Mouse (Mus musculus): Measurements from ENCODE around the gene Gm43552.
A peak's percentile ranks its signal among the peaks of the same experiment; 100 is the strongest.

Gene Gm43552

DNA sequence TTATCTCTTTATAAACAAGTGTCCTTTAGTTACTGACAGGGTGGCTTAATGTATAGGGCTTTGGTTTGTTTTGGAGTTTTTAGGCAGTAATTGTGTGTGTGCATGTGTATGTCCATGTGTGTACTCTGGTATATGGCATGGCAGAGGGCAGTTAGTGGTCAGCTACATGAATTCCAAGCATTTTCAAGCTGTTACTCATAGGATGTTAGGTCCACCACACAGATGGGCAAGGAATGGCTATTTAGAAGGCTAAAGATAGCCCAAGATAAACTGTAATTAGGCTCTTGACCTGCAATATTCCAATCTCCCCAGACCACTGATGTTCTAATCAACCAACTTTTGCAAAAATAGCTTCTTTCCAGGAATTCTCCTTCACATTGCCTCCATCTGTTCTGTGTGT, 54.6 kb downstream of the Gm43552 start:
- DNase-seq (ENCODE audit: low spot score in 2 of 2): no peak

GRCm38 (mm10) chr5:65435806-65436561, 56.6 kb downstream of the Gm43552 start, which contains the start of gene Ugdh:
Ugdh (minus strand) TSS chr5:65435949.
- DNase-seq (ENCODE audit: low spot score in 2 of 2): peak; percentile 90 to 92

- DNase-seq (ENCODE audit: low spot score in 2 of 2): no peak
These were observed 57.2 kb downstream of the Gm43552 start for GRCm38 (mm10) chr5:65435363-65435805.

GRCm38 (mm10) chr5:65434471-65435362, 57.9 kb downstream of the Gm43552 start:
- DNase-seq (ENCODE audit: low spot score in 2 of 2): no peak

DNA sequence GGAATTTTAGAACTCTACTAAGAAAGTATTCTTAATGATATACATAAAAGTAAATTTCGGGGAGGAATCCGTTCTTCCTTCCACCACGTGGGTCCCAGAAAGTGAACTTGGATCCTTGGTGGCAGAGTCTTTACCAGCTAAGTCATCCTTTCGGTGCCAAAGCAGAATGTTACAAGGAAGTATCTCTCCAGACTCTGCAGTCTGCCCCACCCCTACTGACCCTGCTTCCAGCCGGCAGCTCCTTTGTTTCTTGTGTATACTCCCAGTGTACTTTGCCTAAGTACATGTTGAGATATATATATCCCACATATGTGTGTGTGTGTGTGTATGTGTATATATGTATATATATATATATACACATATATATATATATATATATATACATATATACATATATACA, 63.2 kb downstream of the Gm43552 start:
- no peak for DNase-seq (ENCODE audit: low spot score in 2 of 2)

DNA sequence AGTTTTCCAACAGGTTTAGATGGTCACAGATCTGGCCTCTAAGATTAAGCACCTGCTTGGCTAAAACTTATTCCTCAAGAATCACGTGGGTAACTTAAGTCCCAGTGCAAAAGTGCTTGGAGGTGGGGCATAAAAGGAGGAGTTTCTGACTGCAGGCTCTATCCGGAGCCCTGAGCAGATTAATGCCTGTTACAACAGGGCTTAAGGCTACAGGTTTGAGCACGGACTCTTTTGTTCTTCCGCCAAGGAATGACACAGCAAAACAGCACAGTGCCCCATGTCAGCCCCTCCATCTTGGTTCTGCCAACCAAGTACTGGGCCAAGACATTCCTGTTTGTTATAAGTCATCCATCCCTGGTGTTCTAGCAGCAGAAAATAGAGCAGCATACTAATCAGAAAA, 64.3 kb downstream of the Gm43552 start:
- no peak for DNase-seq (ENCODE audit: low spot score in 2 of 2)

DNA sequence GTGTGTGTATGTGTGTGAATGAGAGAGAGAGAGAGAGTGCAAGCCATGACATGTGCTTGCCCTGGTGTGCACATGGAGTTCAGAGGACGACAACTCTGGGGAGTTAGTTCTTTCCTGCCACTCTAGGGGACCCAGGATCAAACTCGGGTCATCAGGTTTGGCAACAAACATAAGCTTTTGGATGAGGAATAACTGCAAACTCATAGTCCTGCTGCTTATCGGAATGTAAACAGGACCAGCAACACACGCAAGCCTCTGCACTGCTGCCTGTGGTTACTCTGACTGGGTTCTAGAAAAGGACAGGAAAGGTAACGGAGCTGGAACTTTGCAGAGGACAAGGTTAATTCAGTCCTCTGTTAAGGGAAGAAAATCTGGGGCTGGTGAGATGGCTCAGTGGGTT, 67.4 kb downstream of the Gm43552 start:
- no peak for DNase-seq (ENCODE audit: low spot score in 2 of 2)

DNA sequence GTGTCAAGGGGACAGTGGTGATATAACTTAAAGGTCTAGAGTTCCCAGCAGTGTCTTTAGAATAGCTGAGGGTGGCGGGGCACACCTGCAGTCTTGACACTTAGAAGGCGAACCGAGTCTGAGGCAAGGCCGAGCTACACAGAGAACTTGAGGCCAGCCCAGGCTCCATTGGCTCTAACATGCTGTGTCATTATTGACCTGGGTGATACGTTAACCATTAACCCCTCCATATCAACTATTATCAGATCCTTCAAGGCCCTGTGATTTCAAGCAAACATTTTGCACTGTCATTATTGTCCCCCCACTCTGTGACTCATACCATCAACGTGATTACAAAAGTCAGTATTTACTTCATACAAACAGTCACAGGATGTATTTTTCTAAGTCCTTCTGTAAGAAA, 68.4 kb downstream of the Gm43552 start:
- DNase-seq (ENCODE audit: low spot score in 2 of 2): no peak

DNA sequence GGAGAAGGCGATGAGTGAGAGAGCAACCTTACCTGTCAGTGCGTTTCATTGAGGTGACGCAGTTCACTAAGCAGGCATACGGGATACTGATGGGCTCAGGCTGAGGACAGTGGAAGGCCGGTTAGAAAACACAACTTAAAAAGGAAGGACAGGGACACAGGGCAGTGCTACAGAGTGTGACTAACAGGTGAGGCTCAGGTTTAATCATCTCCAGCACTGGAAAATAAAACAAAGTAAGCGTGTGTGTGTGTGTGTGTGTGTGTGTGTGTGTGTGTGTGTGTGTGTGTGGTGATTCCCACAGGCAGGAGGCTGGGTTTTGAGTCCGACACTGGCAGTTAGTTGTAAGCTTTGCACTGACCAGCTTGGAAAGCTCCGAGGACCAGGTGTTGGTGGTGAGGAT, 69.8 kb downstream of the Gm43552 start:
- DNase-seq (ENCODE audit: low spot score in 2 of 2): no peak

DNA sequence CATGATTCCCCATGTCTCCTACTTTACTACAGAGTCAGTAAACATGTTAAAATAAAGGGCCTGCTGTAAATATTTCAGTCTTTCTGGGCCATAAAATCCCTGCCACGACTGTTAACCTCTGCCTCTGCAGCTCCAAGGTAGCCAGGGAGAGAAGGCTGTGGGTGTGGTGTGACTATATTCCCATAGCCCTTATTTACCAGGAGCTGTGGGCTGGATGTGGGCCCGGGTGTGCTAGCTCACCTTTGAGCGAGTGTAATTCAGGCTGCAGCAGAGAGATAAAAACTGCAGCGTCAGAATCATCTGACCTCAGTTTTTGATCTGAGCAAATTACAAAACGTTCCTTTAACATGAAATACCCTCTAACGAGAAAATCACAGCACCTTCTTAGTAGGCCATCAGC, 71.8 kb downstream of the Gm43552 start:
- no peak for DNase-seq (ENCODE audit: low spot score in 2 of 2)

GRCm38 (mm10) chr5:65419136-65419535, 73.5 kb downstream of the Gm43552 start:
- no peak for DNase-seq (ENCODE audit: low spot score in 2 of 2)

DNA sequence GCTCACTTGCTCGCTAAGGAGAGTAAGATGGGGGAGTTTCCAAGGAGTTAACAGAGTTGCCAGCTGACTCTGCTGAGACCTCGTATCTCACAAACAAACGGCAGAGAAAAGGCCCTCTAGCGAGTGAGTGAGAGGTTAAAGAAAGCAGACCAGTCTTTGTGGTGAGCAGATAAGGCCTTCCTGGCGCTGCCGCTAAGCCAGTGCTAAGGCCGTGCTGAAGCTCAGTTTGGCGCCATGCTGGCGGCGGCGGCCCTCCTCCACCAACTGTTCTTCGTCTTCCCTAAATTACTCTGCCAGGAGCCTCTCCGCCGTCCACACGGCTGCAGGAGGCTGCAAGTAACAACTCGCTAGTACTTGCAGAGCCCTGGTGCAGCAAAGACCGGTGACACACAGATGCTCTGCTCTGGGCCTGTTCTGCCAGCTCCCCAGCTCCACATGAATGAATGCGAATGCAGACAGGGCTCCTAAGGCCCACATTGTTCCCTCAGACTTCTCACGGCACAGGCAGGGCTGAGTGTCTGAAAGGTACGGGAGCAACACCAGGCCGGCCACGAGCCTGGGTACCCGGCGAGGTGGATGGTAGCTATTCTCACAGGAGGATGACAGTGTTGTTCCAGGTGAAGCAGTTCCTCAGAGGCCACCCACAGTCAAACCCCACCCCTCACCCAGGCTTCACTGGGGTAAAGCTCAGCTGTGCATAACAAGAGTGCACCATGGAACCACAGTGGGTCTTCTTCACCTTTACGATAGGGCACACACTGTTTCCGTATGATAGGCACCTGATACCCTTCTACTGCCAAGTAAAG, 76.8 kb downstream of the Gm43552 start:
- DNase-seq (ENCODE audit: low spot score in 2 of 2): no peak

DNA sequence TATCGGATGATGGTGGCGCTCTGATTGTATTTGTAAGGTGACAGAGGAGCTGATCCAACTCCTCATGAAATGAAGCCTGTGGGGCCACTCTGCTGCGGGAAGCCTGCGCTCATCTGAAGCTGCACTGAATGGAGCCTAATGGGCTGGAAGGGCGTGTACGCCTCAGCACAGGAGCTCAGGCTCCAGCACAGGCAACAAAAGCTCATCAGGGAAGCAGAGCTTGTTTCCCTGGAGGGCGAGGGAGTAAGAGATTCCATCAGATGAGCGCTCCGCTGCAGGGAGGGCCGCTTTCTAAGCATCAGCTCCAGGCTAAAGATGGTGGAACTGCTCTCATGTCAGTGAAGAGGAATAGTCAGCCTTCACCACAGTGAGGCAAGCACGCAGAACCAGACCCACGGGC, 84.6 kb downstream of the Gm43552 start:
- no peak for DNase-seq (ENCODE audit: low spot score in 2 of 2)

- DNase-seq (ENCODE audit: low spot score in 2 of 2): peak; percentile 44 to 73
These were observed 91.2 kb downstream of the Gm43552 start for GRCm38 (mm10) chr5:65401251-65401994.

- DNase-seq (ENCODE audit: low spot score in 2 of 2): no peak
These were observed 98.2 kb downstream of the Gm43552 start for GRCm38 (mm10) chr5:65394425-65394824.

DNA sequence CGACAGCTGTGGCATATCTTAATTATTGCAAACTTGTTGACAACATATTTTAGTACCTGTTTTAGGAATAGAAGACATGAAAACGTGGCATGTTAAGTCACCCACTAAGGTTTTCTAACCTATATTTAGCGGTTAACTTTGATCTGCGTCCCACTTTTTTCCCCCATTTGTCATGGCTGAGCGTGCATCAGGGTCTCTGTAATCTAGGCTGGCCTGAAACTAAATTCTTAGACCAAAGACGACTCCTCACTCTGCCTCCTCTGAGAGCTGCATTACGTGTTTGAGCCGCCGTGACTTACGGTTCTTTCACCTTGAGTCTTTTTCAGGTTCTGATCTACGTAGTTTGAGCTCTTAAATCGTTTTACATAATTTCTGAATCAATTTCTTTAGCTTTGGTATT, 100.9 kb downstream of the Gm43552 start:
- no peak for DNase-seq (ENCODE audit: low spot score in 2 of 2)

DNA sequence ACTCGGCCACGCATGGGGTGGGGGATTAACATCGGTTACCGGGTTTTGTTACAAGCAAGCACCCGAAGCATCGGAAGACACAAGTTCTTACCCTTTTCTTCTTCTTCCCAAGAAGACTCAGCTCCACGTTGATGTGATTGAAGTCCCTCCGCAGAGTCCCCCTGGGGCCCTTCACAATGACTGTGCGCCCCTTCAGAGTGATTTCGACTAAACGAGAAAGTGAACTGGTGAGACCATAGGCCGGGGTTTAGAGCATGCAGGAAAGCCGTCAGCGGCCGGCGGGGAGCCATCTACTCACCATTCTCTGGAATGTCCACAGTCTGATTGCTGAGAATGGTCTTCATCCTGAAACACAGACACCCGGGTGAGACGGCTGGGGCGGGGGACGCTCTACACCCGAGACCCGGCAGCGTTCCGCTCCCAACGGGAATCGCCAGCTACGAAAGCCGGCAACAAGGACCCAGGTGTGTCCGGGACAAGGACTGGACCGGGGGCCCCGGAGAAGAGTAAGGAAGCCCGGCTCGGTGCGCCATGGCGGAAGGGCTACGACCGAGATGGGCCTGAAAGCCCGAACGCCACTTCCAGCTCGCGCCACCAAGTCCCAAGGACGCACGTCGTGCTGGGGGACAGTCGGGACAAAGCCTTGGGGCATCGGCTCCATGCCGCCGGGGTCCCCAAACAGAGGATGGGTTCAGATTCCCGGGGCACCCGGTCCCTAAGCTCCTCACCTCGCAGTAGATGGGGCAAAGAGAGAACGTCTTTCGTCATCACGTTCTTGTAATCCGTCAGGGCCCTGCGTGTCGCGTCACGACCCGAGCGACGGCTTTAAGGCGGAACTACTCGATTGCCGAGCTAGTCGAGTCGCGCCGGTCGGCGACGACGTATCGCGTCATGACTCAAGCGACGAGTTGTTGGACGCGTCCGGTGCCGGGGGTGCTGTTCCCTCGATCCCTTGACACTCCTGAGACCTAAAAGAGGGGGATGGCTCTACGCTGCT, 101.7 kb downstream of the Gm43552 start, which contains the start of the genes Rpl9 and Lias:
Gene Rpl9 (minus strand): TSS at position 797 of the 997 bp plus-strand sequence.
Gene Lias (plus strand): TSS at position 850 of the 997 bp plus-strand sequence.
- DNase-seq (ENCODE audit: low spot score in 2 of 2): peak; percentile 98

GRCm38 (mm10) chr5:65387008-65387867, 105.4 kb downstream of the Gm43552 start:
- no peak for DNase-seq (ENCODE audit: low spot score in 2 of 2)

GRCm38 (mm10) chr5:65385704-65386103, 106.9 kb downstream of the Gm43552 start:
- DNase-seq (ENCODE audit: low spot score in 2 of 2): no peak
